Mouse (Mus musculus): Measurements from ENCODE around the gene Pak7. TPM values are rescaled to one million over a fixed set of nuclear protein-coding genes. Genes with fewer than 3 reads are reported as not detected.

The Pak7 gene
- polyA plus RNA-seq, 1 experiment = 0.02 TPM

GRCm38 (mm10) chr2:136121867-136122266 lies 265.9 kb downstream of the Pak7 start:
- H3K4me1 ChIP-seq (ENCODE audit: control insufficient read depth) = no peaks in the 10 kb centered on the region
- H3K9me3 ChIP-seq (ENCODE audit: control insufficient read depth, low read length) = no peaks in the 10 kb centered on the region
- no peaks in the 10 kb centered on the region for H3K27me3 ChIP-seq (ENCODE audit: control insufficient read depth)
- H3K4me3 ChIP-seq (replicated peaks) = no peak overlapping the region
- TF ChIP-seq GATA1 (IDR thresholded peaks at IDR 0.05; ENCODE audit: low read length) = no peak
- no peak for TF ChIP-seq TAL1 (IDR thresholded peaks at IDR 0.05; ENCODE audit: low read length)
- H3K36me3 ChIP-seq (ENCODE audit: control insufficient read depth) = no peaks in the 10 kb centered on the region

DNA sequence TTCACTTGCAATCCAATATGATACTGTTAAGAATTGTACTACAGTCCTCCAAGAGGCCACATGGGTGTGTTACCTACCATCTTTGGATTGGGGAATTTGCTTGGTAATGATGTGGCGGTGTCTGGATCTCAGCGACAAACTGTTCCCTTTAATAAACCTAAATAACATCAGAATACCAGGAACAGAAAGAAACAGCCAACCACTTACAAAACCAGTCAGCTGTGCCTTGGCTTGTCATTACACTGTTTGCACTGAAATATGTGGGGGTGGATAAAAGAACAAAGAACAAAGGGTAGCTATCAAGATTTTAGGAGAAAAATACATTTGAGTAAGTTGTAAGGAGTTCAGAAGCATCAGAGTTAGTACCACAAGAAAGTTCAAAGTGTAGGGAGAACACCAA lies 269.8 kb downstream of the Pak7 start:
- Histone ChIP-seq H3K36me3 (ENCODE audit: control insufficient read depth) (no peaks in the 10 kb centered on the region), H3K27me3 (ENCODE audit: control insufficient read depth) (no peaks in the 10 kb centered on the region), H3K4me3 (replicated peaks) (no peak overlapping the region), H3K4me1 (ENCODE audit: control insufficient read depth) (no peaks in the 10 kb centered on the region), H3K9me3 (ENCODE audit: control insufficient read depth, low read length) (no peaks in the 10 kb centered on the region)
- no peak for TF ChIP-seq TAL1 (IDR thresholded peaks at IDR 0.05; ENCODE audit: low read length)
- no peak for TF ChIP-seq GATA1 (IDR thresholded peaks at IDR 0.05; ENCODE audit: low read length)

DNA sequence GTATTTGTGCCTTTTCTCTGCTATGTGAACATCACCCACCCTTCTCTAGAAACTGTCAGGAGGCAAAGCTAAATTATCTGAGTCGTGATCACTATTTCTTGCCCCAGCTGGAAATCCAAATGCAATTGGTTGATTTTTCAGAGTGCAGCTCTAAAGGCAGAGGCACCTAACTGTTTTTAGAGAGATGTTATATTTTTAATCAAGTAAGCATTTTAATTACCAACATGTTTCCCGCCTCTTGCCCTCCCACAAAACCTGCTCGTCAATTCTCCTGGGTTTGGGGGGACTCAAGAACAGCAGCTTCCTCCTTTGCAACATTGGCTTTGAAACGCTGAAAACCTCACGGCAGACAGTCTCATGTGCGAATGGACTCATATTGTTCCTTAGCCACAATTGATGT lies 274.4 kb downstream of the Pak7 start:
- no peak for TF ChIP-seq GATA1 (IDR thresholded peaks at IDR 0.05; ENCODE audit: low read length)
- TF ChIP-seq TAL1 (IDR thresholded peaks at IDR 0.05; ENCODE audit: low read length) = no peak
- H3K4me1 ChIP-seq (ENCODE audit: control insufficient read depth) = no peaks in the 10 kb centered on the region
- H3K27me3 ChIP-seq (ENCODE audit: control insufficient read depth) = no peaks in the 10 kb centered on the region
- no peaks in the 10 kb centered on the region for H3K36me3 ChIP-seq (ENCODE audit: control insufficient read depth)
- no peaks in the 10 kb centered on the region for H3K9me3 ChIP-seq (ENCODE audit: control insufficient read depth, low read length)
- H3K4me3 ChIP-seq (replicated peaks) = no peak overlapping the region

DNA sequence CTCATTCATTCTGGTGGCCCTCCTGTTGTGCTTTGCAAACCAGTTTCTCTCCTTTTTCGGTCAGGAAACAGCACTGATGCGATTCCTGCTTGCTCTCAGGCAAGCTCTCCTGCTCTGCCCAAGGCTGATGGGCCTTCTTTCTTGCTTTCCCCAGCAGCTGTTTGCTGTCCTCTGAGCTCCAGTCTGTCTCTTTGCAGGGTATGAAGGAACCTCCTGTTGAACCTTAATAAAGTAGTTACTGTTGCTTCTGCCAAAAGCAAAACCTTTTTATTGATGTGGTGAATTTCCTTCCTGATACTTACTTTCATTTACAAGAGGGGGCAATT lies 278.8 kb downstream of the Pak7 start:
- no peak for TF ChIP-seq TAL1 (IDR thresholded peaks at IDR 0.05; ENCODE audit: low read length)
- no peak for TF ChIP-seq GATA1 (IDR thresholded peaks at IDR 0.05; ENCODE audit: low read length)
- Histone ChIP-seq H3K4me3 (replicated peaks) (no peak overlapping the region), H3K36me3 (ENCODE audit: control insufficient read depth) (no peaks in the 10 kb centered on the region), H3K9me3 (ENCODE audit: control insufficient read depth, low read length) (no peaks in the 10 kb centered on the region), H3K4me1 (ENCODE audit: control insufficient read depth) (no peaks in the 10 kb centered on the region), H3K27me3 (ENCODE audit: control insufficient read depth) (no peaks in the 10 kb centered on the region)

- Histone ChIP-seq H3K9me3 (ENCODE audit: control insufficient read depth, low read length) (no peaks in the 10 kb centered on the region), H3K27me3 (ENCODE audit: control insufficient read depth) (no peaks in the 10 kb centered on the region), H3K36me3 (ENCODE audit: control insufficient read depth) (no peaks in the 10 kb centered on the region), H3K4me1 (ENCODE audit: control insufficient read depth) (no peaks in the 10 kb centered on the region), H3K4me3 (replicated peaks) (no peak overlapping the region)
- TF ChIP-seq GATA1 (IDR thresholded peaks at IDR 0.05; ENCODE audit: low read length) = no peak
- TF ChIP-seq TAL1 (IDR thresholded peaks at IDR 0.05; ENCODE audit: low read length) = no peak
Measured at GRCm38 (mm10) chr2:136108124-136109037, 279.4 kb downstream of the Pak7 start.

DNA sequence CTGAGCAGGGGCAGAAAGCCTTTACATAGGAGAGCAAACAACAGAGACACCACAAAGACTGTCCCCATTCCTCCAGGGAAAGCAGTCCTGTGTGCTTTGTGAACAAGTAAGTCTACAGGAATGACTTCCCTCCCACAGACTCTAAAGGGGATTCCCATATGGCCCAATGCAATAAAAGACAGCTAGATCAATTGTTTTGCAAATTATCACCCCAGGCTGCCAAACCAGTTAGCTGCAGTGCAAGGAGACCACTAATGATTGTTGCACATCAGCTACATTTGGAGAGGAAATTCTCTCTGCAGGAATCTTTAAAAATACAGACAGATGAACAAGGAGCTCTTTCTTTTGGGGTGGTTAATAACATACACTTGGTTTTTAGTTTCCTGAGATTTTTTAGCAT lies 280.2 kb downstream of the Pak7 start:
- Histone ChIP-seq H3K27me3 (ENCODE audit: control insufficient read depth) (no peaks in the 10 kb centered on the region), H3K4me3 (replicated peaks) (no peak overlapping the region), H3K9me3 (ENCODE audit: control insufficient read depth, low read length) (no peaks in the 10 kb centered on the region), H3K4me1 (ENCODE audit: control insufficient read depth) (no peaks in the 10 kb centered on the region), H3K36me3 (ENCODE audit: control insufficient read depth) (no peaks in the 10 kb centered on the region)
- TF ChIP-seq GATA1 (IDR thresholded peaks at IDR 0.05; ENCODE audit: low read length) (no peak), TAL1 (IDR thresholded peaks at IDR 0.05; ENCODE audit: low read length) (no peak)

- Histone ChIP-seq H3K4me3 (replicated peaks) (no peak overlapping the region), H3K36me3 (ENCODE audit: control insufficient read depth) (no peaks in the 10 kb centered on the region), H3K9me3 (ENCODE audit: control insufficient read depth, low read length) (0 out of 2 replicates have a peak, but pooled peaks cover 2% of the 10 kb centered on the region), H3K27me3 (ENCODE audit: control insufficient read depth) (no peaks in the 10 kb centered on the region), H3K4me1 (ENCODE audit: control insufficient read depth) (no peaks in the 10 kb centered on the region)
- TF ChIP-seq TAL1 (IDR thresholded peaks at IDR 0.05; ENCODE audit: low read length) = no peak
- no peak for TF ChIP-seq GATA1 (IDR thresholded peaks at IDR 0.05; ENCODE audit: low read length)
Measured at GRCm38 (mm10) chr2:136097143-136097542, 290.6 kb downstream of the Pak7 start.

GRCm38 (mm10) chr2:136095978-136096377 lies 291.8 kb downstream of the Pak7 start:
- H3K36me3 ChIP-seq (ENCODE audit: control insufficient read depth) = no peaks in the 10 kb centered on the region
- H3K4me3 ChIP-seq (replicated peaks) = no peak overlapping the region
- H3K27me3 ChIP-seq (ENCODE audit: control insufficient read depth) = no peaks in the 10 kb centered on the region
- no peaks in the 10 kb centered on the region for H3K4me1 ChIP-seq (ENCODE audit: control insufficient read depth)
- 0 out of 2 replicates have a peak, but pooled peaks cover 2% of the 10 kb centered on the region for H3K9me3 ChIP-seq (ENCODE audit: control insufficient read depth, low read length)
- TF ChIP-seq TAL1 (IDR thresholded peaks at IDR 0.05; ENCODE audit: low read length) = no peak
- no peak for TF ChIP-seq GATA1 (IDR thresholded peaks at IDR 0.05; ENCODE audit: low read length)

- H3K4me1 ChIP-seq (ENCODE audit: control insufficient read depth) = no peaks in the 10 kb centered on the region
- H3K4me3 ChIP-seq (replicated peaks) = no peak overlapping the region
- peaks cover 10% of the 10 kb centered on the region for H3K27me3 ChIP-seq (ENCODE audit: control insufficient read depth)
- no peak for TF ChIP-seq GATA1 (IDR thresholded peaks at IDR 0.05; ENCODE audit: low read length)
- TF ChIP-seq TAL1 (IDR thresholded peaks at IDR 0.05; ENCODE audit: low read length) = no peak
- no peaks in the 10 kb centered on the region for H3K36me3 ChIP-seq (ENCODE audit: control insufficient read depth)
- no peaks in the 10 kb centered on the region for H3K9me3 ChIP-seq (ENCODE audit: control insufficient read depth, low read length)
Measured at GRCm38 (mm10) chr2:136064356-136064755, 323.4 kb downstream of the Pak7 start.
